Mouse (Mus musculus) thymus, postnatal 0 days (tissue): ENCODE results near the gene Eif5a. TPM values are rescaled to one million over a fixed set of nuclear protein-coding genes. Genes with fewer than 3 reads are reported as not detected.
"Not testable (repeated sequence)": the region's sequence is repeated elsewhere in the genome, so short reads cannot be mapped to it uniquely, and the experiment has no call there.

Experiments used
- DNase-seq: peaks from one replicate; pipeline ENCODE4 v3.0.0-alpha.2; 2015; ENCODE audit warnings: low spot score
- polyA plus RNA-seq: library from polyadenylated mRNA; unstranded; fragments of >200 nt; fragmentation: Nextera tagmentation; extraction: Ambion mirVana; gene quantifications from 2 replicates; pipeline ENCODE4 v1.2.1, GENCODE M21; 2015

The Eif5a gene
- polyA plus RNA-seq: 2,117 and 2,260 TPM in 2 replicates

GRCm38 (mm10) chr11:69921114-69922011 lies at the start of gene Eif5a:
Gene Eif5a (minus strand): TSS chr11:69921958.
- peak; percentile 100 for DNase-seq

DNA sequence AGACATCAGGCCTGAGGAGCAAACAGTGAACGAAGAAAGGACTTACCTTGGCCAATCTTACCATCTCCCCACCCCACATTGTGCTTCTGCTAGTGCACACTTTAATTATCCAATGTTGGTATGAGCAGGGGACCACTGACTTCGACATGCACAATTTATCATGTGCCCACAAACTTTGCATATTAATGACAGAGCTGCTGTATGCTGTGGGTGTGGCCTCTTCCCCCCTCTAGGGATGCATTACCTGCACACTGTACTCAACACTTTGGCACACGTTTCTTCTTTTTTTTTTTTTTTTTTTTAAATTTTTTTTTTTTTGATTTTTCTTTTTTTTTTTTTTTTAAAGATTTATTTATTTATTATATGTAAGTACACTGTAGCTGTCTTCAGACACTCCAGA lies 49.0 kb upstream of the Eif5a start:
- no peak for DNase-seq

DNA sequence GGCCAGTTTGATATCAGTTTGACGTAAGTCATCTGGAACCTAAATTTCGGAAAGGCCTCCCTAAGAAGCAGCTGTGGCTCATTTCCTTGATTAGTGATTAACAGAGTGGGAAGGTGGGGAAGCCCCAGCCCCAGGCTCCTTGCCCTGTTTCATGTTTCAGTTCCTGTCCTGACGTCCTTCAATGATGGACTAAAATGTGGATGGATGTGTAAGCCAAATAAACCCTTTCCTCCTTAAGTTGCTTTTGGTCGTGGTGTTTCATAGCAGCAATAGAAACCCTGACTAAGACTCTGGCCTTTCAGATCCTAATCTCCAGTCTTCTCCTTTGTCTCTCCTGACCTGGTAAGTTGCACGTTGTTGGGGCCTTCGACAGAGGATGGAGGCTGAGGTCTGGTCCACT lies 48.5 kb upstream of the Eif5a start:
- DNase-seq: no peak

DNA sequence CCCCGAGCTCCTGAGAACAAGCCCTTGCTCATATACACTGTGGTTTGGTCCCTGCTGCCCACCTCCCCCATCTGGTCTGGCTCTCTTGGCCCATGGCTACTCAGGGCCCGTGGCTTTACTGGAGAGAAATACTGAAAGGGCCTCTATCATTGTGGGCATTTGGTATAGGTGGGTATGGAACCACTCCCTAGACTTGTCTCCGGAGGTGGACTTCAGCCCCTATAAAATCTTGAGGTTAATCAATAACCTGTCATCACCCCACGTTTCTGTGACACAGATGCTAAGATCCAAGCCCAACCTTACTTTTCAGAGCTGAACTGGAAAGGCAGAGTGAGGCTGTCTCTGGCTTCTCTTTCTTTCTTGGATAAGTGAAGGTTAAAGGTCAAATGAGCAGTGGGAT lies 47.0 kb upstream of the Eif5a start:
- no peak for DNase-seq

DNA sequence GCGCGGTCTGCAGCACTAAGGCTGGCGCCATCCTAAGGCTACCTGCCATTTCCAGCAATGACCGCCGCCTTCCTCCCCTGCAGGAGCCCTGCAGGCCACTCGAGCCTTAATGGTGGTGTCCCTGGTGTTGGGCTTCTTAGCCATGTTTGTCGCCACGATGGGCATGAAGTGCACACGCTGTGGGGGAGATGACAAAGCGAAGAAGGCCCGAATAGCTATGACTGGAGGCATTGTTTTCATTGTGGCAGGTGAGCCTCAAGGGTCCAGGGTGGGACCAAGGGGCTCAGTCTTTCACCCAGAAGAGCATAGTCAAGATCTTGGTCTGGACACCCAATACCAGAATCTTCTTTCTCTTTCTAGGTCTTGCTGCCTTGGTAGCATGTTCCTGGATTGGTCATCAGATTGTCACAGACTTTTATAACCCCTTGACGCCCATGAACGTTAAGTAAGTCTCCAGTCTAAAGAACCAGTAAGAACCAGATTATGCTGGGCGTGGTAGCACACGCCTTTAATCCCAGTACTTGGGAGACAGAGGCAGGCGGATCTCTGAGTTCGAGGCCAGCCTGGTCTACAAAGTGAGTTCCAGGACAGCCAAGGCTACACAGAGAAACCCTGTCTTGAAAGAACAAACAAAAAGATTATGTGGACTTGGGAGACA lies 45.2 kb upstream of the Eif5a start:
- DNase-seq: no peak

GRCm38 (mm10) chr11:69966006-69966859 lies 44.5 kb upstream of the Eif5a start:
- no peak for DNase-seq

- no peak for DNase-seq
Observed at GRCm38 (mm10) chr11:69965271-69966005, 43.7 kb upstream of the Eif5a start.

DNA sequence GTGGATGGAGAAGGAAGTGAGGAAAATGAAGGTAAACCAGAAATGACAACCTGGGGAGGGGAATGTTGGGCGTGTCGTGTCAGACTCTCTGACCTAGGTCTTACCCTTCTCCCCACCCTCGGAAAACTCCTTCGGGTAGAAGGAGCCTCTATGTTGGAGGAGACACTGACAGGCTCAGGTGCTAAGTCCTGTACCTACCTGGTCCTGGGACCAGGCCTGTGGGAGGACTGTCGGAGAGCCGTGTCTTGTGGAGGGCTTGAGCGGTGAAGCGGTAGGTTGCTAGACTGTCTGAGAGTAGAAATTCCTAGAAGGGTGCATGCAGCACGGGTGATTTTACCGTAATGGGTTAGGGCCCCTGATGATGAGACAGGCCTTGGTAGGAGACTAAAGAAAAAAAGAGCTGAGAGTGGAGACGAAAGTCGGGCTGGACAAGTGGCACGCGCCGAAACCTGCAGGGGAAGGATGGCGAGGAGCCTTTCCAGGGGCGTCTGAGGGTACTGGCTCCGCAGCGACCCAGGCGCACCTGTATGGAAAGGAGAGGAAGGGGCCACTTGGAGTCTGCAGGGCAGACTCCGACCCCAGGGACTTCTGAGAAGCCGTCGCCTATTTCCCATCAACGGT lies 43.0 kb upstream of the Eif5a start, which contains the start of gene Cldn7:
Gene Cldn7, plus strand, starts transcription at position 130 of the 621 bp plus-strand sequence.
- no peak for DNase-seq

DNA sequence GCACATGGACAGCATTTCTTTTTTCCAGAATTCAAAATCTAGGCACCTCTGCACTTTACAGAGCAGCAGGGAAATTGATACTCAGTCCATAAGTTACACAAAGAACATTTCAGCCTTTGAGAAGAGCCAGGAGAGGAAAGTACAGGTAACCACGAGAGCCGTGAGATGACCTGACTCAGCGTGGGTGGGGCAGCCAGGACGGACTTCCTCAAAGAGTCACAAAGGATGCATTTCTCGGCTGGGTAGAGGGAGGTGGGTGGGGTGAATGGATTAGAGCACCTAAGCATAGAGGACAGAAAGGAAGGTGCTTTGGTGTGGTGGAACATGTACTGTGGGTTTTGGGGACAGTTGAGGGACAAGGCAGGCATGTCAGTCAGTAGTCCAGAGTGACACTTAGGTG lies 40.1 kb upstream of the Eif5a start:
- no peak for DNase-seq

GRCm38 (mm10) chr11:69960616-69961015 lies 38.9 kb upstream of the Eif5a start:
- no peak for DNase-seq

- DNase-seq: no peak
Observed at GRCm38 (mm10) chr11:69956218-69956617, 34.5 kb upstream of the Eif5a start.

- not testable (repeated sequence) for DNase-seq
Observed at GRCm38 (mm10) chr11:69955618-69956017, 33.9 kb upstream of the Eif5a start.

DNA sequence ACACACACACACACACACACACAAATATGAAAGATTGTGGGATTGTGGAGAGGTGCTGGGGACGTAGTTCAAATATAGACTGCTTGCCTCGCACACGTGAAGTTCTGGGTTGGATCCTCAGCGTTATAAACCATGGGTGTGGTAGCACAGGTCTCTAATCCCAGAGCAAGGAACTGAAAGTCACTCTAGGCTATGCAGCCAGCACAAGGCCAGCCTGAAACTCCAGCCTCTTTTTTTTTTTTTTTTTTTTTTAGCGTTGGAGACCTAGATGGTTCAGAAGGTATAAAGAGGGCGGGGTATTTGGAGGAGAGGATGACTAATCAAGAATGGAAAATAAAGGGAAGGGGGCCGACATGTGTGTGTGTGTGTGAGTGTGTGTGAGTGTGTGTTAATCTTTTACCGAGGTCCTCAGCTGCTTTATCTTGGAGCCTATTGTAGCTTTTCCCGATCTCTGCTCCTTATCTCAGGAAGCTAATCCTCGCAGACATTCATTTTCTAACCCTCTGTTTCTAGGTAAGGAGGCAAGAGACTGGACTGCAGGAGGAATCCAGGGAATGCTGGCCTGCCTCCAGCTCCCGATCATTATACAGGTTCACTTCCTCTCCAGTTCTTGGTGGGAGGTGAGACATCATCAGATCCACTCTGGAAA lies 31.6 kb upstream of the Eif5a start:
- DNase-seq: no peak

DNA sequence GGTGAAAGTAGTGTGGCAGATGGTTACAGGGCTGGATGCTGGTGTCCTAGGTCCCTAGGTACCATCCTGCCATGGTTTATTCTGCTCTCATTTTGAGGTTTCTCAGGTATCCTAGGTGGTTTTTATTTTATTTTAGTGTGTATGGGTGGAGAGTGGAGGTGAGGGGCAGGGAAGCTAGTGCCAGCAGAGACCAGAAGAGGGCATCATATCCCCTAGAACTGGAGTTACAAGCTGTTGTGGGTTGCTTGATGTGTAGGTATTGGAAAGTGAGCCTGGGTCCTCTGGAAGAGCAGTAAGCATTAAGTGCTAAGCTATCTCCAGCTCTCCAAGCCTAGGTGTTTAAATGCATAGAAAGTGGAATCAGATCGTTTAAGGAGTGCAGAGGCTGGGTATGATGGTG lies 30.5 kb upstream of the Eif5a start:
- DNase-seq: no peak

- no peak for DNase-seq
Observed at GRCm38 (mm10) chr11:69950807-69951459, 29.2 kb upstream of the Eif5a start.

GRCm38 (mm10) chr11:69948763-69949150 lies 27.0 kb upstream of the Eif5a start:
- peak; percentile 85 for DNase-seq

DNA sequence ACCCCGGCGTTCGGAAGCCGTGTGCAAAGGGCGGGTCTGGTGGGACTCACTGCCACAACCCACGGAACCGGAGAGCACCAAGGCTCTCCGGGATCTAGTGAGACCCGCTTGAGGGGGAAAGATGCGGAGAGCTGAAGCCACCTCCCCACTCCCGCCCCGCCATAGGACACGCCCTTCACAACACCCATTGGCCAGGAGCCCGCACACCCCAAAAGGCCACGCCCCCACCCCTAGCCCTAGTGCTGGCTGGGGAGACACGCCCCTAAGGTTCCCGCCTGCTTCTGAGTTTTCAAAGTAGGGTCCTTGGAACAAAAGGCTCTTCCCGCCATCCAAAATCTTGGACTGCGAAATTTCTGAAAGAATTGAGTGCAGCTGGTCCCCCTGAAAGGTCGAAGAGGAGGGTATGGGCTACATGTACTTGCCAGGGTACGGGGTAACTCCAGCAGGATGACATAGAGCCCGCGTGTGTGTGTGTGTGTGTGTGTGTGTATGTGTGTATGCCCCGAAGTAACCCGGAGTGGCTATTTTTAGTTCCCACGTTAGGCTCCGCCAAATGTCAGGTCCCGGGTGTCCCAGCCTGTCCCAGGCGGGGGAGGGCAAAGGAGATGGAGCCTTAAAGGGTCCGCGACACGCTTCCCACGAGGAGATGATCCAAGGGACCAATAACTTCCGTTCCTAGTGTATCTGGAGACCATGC lies 26.5 kb upstream of the Eif5a start, which contains the start of gene Slc2a4:
Gene Slc2a4, minus strand, starts transcription at position 123 of the 697 bp plus-strand sequence.
- peak; percentile 95 for DNase-seq

DNA sequence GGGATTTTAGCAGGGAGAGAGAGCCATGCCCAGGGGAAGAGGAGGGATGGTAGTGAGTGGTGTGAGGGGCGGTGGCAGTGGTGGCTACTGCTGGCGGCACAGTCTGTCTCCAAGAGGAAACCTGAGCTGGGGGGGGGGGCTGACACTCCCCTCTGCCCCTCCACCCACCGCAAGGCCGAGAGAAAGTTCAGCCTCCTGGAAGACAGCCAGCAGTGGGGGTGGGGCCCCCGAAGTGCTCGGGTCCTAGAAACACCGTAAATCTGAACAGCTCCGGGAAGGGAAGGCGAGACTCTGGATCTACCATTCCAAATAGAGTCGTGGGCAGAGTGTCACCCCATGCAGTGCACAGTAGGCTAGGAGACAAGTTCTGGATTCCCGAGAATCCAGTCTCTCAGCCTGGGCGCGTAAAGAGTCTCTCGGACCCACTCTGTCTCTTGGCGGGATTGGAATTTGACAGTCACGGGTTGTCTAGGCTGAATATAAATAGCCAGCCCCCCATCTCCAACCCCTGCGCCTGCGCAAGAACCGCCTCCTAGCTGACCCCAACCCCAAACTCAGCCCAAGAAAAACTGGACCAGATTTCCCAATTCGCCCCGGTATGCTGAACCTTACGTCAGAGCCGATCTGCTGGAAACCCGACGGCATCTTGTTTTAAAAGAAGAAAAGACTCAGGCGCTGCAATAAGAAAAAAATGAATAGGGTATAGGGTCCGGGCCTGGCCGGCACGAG lies 25.7 kb upstream of the Eif5a start:
- DNase-seq: no peak
